Mouse (Mus musculus) neural tube, embryonic 11.5 days (tissue): ENCODE results near the gene Cgrrf1. TPM values are rescaled to one million over a fixed set of nuclear protein-coding genes. Genes with fewer than 3 reads are reported as not detected.

Experiments
- ATAC-seq: fragments of 200-750 bp; cut with Nextera tagmentation; 2 replicates; pipeline ENCODE4 v1.8.0; 2017; ENCODE audit warnings: moderate number of reproducible peaks, mild to moderate bottlenecking, moderate TSS enrichment, moderate library complexity; ENCODE audit not compliant: insufficient read depth, low FRiP score, low TSS enrichment
- DNase-seq: peaks from one replicate; pipeline ENCODE4 v3.0.0-alpha.2; 2015; ENCODE audit warnings: low spot score
- H3K27ac ChIP-seq: fragments of 300-500 bp; sonication (generic); 2 replicates; pipeline ENCODE4 v1.5.1; 2014; ENCODE audit warnings: low read depth, mild to moderate bottlenecking, low read length
- H3K27me3 ChIP-seq: fragments of 300-500 bp; sonication (generic); 2 replicates; pipeline ENCODE4 v1.6.1; 2014; ENCODE audit warnings: mild to moderate bottlenecking, low read length, mixed read lengths; ENCODE audit not compliant: control insufficient read depth, insufficient read depth
- H3K36me3 ChIP-seq: fragments of 300-500 bp; sonication (generic); 2 replicates; pipeline ENCODE4 v1.6.1; 2014; ENCODE audit warnings: mild to moderate bottlenecking, low read length, moderate library complexity, mixed read lengths; ENCODE audit not compliant: control insufficient read depth, insufficient read depth
- H3K4me1 ChIP-seq: fragments of 300-500 bp; sonication (generic); 2 replicates; pipeline ENCODE4 v1.6.1; 2014; ENCODE audit warnings: low read length, mixed read lengths; ENCODE audit not compliant: control insufficient read depth, insufficient read depth
- H3K4me2 ChIP-seq: fragments of 300-500 bp; sonication (generic); 2 replicates; pipeline ENCODE4 v1.6.1; 2014; ENCODE audit warnings: low read depth, mild to moderate bottlenecking, moderate library complexity
- H3K4me3 ChIP-seq: fragments of 300-500 bp; sonication (generic); 2 replicates; pipeline ENCODE4 v1.5.1; 2014; ENCODE audit warnings: low read depth, low read length
- H3K9ac ChIP-seq: fragments of 300-500 bp; sonication (generic); 2 replicates; pipeline ENCODE4 v1.6.1; 2014; ENCODE audit warnings: mild to moderate bottlenecking, low read length
- H3K9me3 ChIP-seq: fragments of 300-500 bp; sonication (generic); 2 replicates; pipeline ENCODE4 v1.6.1; 2016; ENCODE audit warnings: low read length; ENCODE audit not compliant: control insufficient read depth
- WGBS: fragments of 180-500 bp; shearing (Covaris S2); extraction: QIAGEN DNeasy Blood & Tissue Kit; methylation state at CpG from one replicate; pipeline ENCODE4 v1.1.7; 2014; 5-methylcytosine and 5-hydroxymethylcytosine counted together
- polyA plus RNA-seq: library from polyadenylated mRNA; unstranded; fragments of >200 nt; fragmentation: Nextera tagmentation; extraction: Ambion mirVana; gene quantifications from 2 replicates; pipeline ENCODE4 v1.2.1, GENCODE M21; 2014

Cgrrf1 gene
- polyA plus RNA-seq, 1 experiment from 2014 or later: 33.0 TPM

GRCm38 (mm10) chr14:46882431-46883067 lies 50.6 kb downstream of the Cgrrf1 start, which contains the start of gene Samd4:
Samd4 (plus strand) TSS chr14:46882854.
- no peaks in the 10 kb centered on the region for H3K36me3 ChIP-seq
- under 1% methylated on average over 37 of the region's 54 CpGs for whole genome bisulfite sequencing
- H3K4me2 ChIP-seq: peak within 1 kb of the TSS; percentile 96
- peak within 1 kb of the TSS; percentile 65 for H3K9ac ChIP-seq
- ATAC-seq (peak; percentile 65), DNase-seq (peak; percentile 84)
- peak within 1 kb of the TSS; percentile 62 for H3K4me3 ChIP-seq
- peaks cover 2% of the 10 kb centered on the region; the same call in 1 of the 2 replicates for H3K27me3 ChIP-seq
- H3K4me1 ChIP-seq: peaks cover 12% of the 10 kb centered on the region
- H3K27ac ChIP-seq: peak within 1 kb of the TSS; percentile 72
- no peaks in the 10 kb centered on the region for H3K9me3 ChIP-seq

GRCm38 (mm10) chr14:46883068-46883870 lies 51.3 kb downstream of the Cgrrf1 start:
- peak overlapping the region; percentile 72 for H3K27ac ChIP-seq
- H3K4me1 ChIP-seq: peaks cover 12% of the 10 kb centered on the region
- H3K27me3 ChIP-seq: peaks cover 2% of the 10 kb centered on the region; the same call in 1 of the 2 replicates
- peak overlapping the region; percentile 96 for H3K4me2 ChIP-seq
- DNase-seq (peak; percentile 73), ATAC-seq (peak; percentile 18)
- H3K9ac ChIP-seq: peak overlapping the region; percentile 65
- H3K9me3 ChIP-seq: no peaks in the 10 kb centered on the region
- H3K36me3 ChIP-seq: no peaks in the 10 kb centered on the region
- peak overlapping the region; percentile 62 for H3K4me3 ChIP-seq
- WGBS: 0% methylated on average over 64 of the region's 70 CpGs

GRCm38 (mm10) chr14:46883871-46884441 lies 52.0 kb downstream of the Cgrrf1 start:
- H3K4me3 ChIP-seq: peak overlapping the region; percentile 62
- WGBS: 0% methylated on average over 28 of the region's 29 CpGs
- H3K27ac ChIP-seq: peak overlapping the region; percentile 68; the same call in 1 of the 2 replicates
- H3K4me1 ChIP-seq: peaks cover 12% of the 10 kb centered on the region
- peak overlapping the region; percentile 69 for H3K9ac ChIP-seq
- H3K9me3 ChIP-seq: no peaks in the 10 kb centered on the region
- H3K36me3 ChIP-seq: no peaks in the 10 kb centered on the region
- no peak for ATAC-seq
- peak overlapping the region; percentile 96 for H3K4me2 ChIP-seq
- peak; percentile 66 for DNase-seq
- H3K27me3 ChIP-seq: peaks cover 2% of the 10 kb centered on the region; the same call in 1 of the 2 replicates

GRCm38 (mm10) chr14:46884701-46885428 lies 52.9 kb downstream of the Cgrrf1 start:
- H3K4me1 ChIP-seq: peaks cover 12% of the 10 kb centered on the region
- peak overlapping the region; percentile 68 for H3K27ac ChIP-seq
- WGBS: under 1% methylated on average over 32 of the region's 52 CpGs
- H3K9ac ChIP-seq: peak overlapping the region; percentile 69
- peak overlapping the region; percentile 62 for H3K4me3 ChIP-seq
- no peaks in the 10 kb centered on the region for H3K36me3 ChIP-seq
- DNase-seq: peak; percentile 78
- H3K4me2 ChIP-seq: peak overlapping the region; percentile 96
- H3K9me3 ChIP-seq: no peaks in the 10 kb centered on the region
- peaks cover 2% of the 10 kb centered on the region; the same call in 1 of the 2 replicates for H3K27me3 ChIP-seq
- ATAC-seq: peak; percentile 67

- peak; percentile 28 for ATAC-seq
- H3K9ac ChIP-seq: peak overlapping the region; percentile 69
- DNase-seq: no peak
- peaks cover 12% of the 10 kb centered on the region for H3K4me1 ChIP-seq
- peaks cover 2% of the 10 kb centered on the region; the same call in 1 of the 2 replicates for H3K27me3 ChIP-seq
- no peaks in the 10 kb centered on the region for H3K9me3 ChIP-seq
- no peak overlapping the region for H3K27ac ChIP-seq
- no peaks in the 10 kb centered on the region for H3K36me3 ChIP-seq
- WGBS: 2% methylated on average over 7 of the region's 7 CpGs
- H3K4me2 ChIP-seq: peak overlapping the region; percentile 96
- H3K4me3 ChIP-seq: peak overlapping the region; percentile 62
Observed at GRCm38 (mm10) chr14:46885429-46885755, 53.5 kb downstream of the Cgrrf1 start.

- H3K9ac ChIP-seq: 0 out of 2 replicates have a peak overlapping the region, but pooled peaks have one; percentile 15
- peak overlapping the region; percentile 62; the same call in 1 of the 2 replicates for H3K4me3 ChIP-seq
- H3K36me3 ChIP-seq: no peaks in the 10 kb centered on the region
- peaks cover 2% of the 10 kb centered on the region; the same call in 1 of the 2 replicates for H3K27me3 ChIP-seq
- peak overlapping the region; percentile 96 for H3K4me2 ChIP-seq
- H3K4me1 ChIP-seq: peaks cover 12% of the 10 kb centered on the region
- H3K9me3 ChIP-seq: no peaks in the 10 kb centered on the region
- DNase-seq: peak; percentile 34
- 34% methylated on average over 5 of the region's 5 CpGs for WGBS
- ATAC-seq: no peak
- no peak overlapping the region for H3K27ac ChIP-seq
Observed at GRCm38 (mm10) chr14:46885891-46886301, 54.0 kb downstream of the Cgrrf1 start.

- Histone ChIP-seq H3K9me3 (no peaks in the 10 kb centered on the region), H3K36me3 (no peaks in the 10 kb centered on the region), H3K9ac (no peak overlapping the region), H3K4me1 (peaks cover 10% of the 10 kb centered on the region), H3K4me3 (no peak overlapping the region), H3K4me2 (no peak overlapping the region), H3K27ac (no peak overlapping the region), H3K27me3 (no peaks in the 10 kb centered on the region)
- ATAC-seq (no peak), DNase-seq (no peak)
- 90% methylated on average over 4 of the region's 4 CpGs for WGBS
Observed at GRCm38 (mm10) chr14:46889096-46889495, 57.2 kb downstream of the Cgrrf1 start.

- Histone ChIP-seq H3K4me1 (no peaks in the 10 kb centered on the region), H3K27ac (no peak overlapping the region), H3K4me2 (no peak overlapping the region), H3K4me3 (no peak overlapping the region), H3K9ac (no peak overlapping the region), H3K27me3 (no peaks in the 10 kb centered on the region), H3K9me3 (no peaks in the 10 kb centered on the region), H3K36me3 (no peaks in the 10 kb centered on the region)
- ATAC-seq (no peak), DNase-seq (no peak)
- WGBS: 90% methylated on average over 10 of the region's 10 CpGs
Observed at GRCm38 (mm10) chr14:46893961-46894360, 62.0 kb downstream of the Cgrrf1 start.
